Comparison of ENCODE assay signal across 10 mouse cellular contexts in the genomic region with DNA sequence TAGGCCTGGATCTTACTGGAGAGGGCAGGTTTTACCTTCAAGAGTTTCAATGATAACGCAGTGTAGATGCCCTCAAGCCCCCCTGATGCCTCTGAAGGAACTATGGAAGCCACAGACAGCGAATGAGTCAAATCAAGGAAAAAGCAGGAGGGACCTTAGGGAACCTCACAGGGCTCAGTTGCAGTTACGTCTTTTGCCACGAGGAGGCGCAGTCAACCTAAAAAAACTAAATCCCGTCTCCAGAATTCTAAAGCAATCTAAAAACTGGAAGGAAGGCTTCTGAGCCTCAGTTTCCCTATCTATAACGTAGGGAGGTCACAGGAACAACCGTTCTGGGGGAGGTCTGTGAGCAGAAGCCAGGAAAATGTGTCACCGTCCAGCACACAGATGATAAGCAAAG. TPM values are rescaled to one million over a fixed set of nuclear protein-coding genes. Genes with fewer than 3 reads are reported as not detected.
A peak's percentile ranks its signal among the peaks of the same experiment; 100 is the strongest.
DNase-seq lines count a peak whose midpoint lies in the region; ATAC-seq and TF ChIP-seq lines count a peak whose summit lies in the region.
"Had no signal": no experiment of that assay in that cellular context is flagged by ENCODE, and none has a peak within 500 bp of the region (broad histone marks: within the 10 kb centered on the region; RNA-seq: fewer than 3 reads in every experiment).

No protein-coding gene starts in this region.

- TF ChIP-seq CTCF in lung, adult 2 months (IDR thresholded peaks at IDR 0.05; ENCODE audit: insufficient read depth, low read length), result peak; percentile 86
- peak; percentile 84 for TF ChIP-seq CTCF in stomach, postnatal 0 days (IDR thresholded peaks at IDR 0.05; ENCODE audit: low read depth)

- TF ChIP-seq POLR2A in lung, adult 2 months (IDR thresholded peaks at IDR 0.05; ENCODE audit: borderline replicate concordance, extremely low read depth, low read depth, low read length), result no peak

- DNase-seq in heart, embryonic 10.5 days (ENCODE audit: low spot score), result peak; percentile 73
- no peak for DNase-seq in heart, postnatal 25 days (ENCODE audit: low spot score)
- DNase-seq in urinary bladder, postnatal 25 days (ENCODE audit: low spot score), result peak; percentile 66
- no peak for DNase-seq in urinary bladder, postnatal 4 days (ENCODE audit: low spot score in 2 of 2)
- DNase-seq in cerebellum, postnatal 25 days, result peak; percentile 81
- DNase-seq in heart, postnatal 4 days, result peak; percentile 78
- DNase-seq in lung, adult 2 months, result peak; percentile 75
- DNase-seq in stomach, postnatal 0 days (ENCODE audit: low spot score), result peak; percentile 64

- H3K27ac ChIP-seq in heart, embryonic 10.5 days, result no peak overlapping the region
- H3K27ac ChIP-seq in stomach, postnatal 0 days (replicated peaks), result no peak overlapping the region
- H3K27ac ChIP-seq: embryonic facial prominence, embryonic 13.5 days; limb, embryonic 12.5 days had no signal

- WGBS in heart, embryonic 10.5 days, result 11% methylated on average over 9 of the region's 9 CpGs
- WGBS in lung, adult 2 months, result 8% methylated on average over 9 of the region's 9 CpGs
- 9% methylated on average over 9 of the region's 9 CpGs for WGBS in stomach, postnatal 0 days

- H3K27me3 ChIP-seq in heart, embryonic 10.5 days (ENCODE audit: insufficient read depth, poor library complexity, severe bottlenecking), result peaks cover 78% of the 10 kb centered on the region
- H3K27me3 ChIP-seq in stomach, postnatal 0 days (ENCODE audit: control insufficient read depth, insufficient read depth, low read length), result no peaks in the 10 kb centered on the region

- no peak for ATAC-seq in stomach, postnatal 0 days (ENCODE audit: low FRiP score, low TSS enrichment)

- no peak overlapping the region for H3K4me3 ChIP-seq in heart, embryonic 10.5 days
- no peak overlapping the region for H3K4me3 ChIP-seq in lung, adult 2 months (replicated peaks; ENCODE audit: extremely low read depth, low read depth, low read length)
- H3K4me3 ChIP-seq in stomach, postnatal 0 days (ENCODE audit: low read depth, low read length), result no peak overlapping the region
- H3K4me3 ChIP-seq: embryonic facial prominence, embryonic 13.5 days; limb, embryonic 12.5 days had no signal

- H3K9ac ChIP-seq in stomach, postnatal 0 days (ENCODE audit: low read length), result no peak overlapping the region
- H3K9ac ChIP-seq: limb, embryonic 12.5 days had no signal

- no peaks in the 10 kb centered on the region for H3K9me3 ChIP-seq in heart, embryonic 10.5 days
- H3K9me3 ChIP-seq in stomach, postnatal 0 days (ENCODE audit: control insufficient read depth, low read length), result no peaks in the 10 kb centered on the region
- H3K9me3 ChIP-seq: embryonic facial prominence, embryonic 13.5 days; limb, embryonic 12.5 days had no signal

- H3K36me3 ChIP-seq in heart, embryonic 10.5 days, result no peaks in the 10 kb centered on the region
- H3K36me3 ChIP-seq in stomach, postnatal 0 days (ENCODE audit: control insufficient read depth, insufficient read depth, low read length), result no peaks in the 10 kb centered on the region
- H3K36me3 ChIP-seq: embryonic facial prominence, embryonic 13.5 days; limb, embryonic 12.5 days had no signal

- no peak for TF ChIP-seq EP300 in stomach, postnatal 0 days (optimal IDR thresholded peaks at IDR 0.05)

- H3K4me1 ChIP-seq in heart, embryonic 10.5 days, result no peaks in the 10 kb centered on the region
- H3K4me1 ChIP-seq in lung, adult 2 months (ENCODE audit: control insufficient read depth, insufficient read depth, low read length), result no peaks in the 10 kb centered on the region
- no peaks in the 10 kb centered on the region for H3K4me1 ChIP-seq in stomach, postnatal 0 days (replicated peaks; ENCODE audit: control insufficient read depth, insufficient read depth)
- H3K4me1 ChIP-seq: embryonic facial prominence, embryonic 13.5 days; limb, embryonic 12.5 days had no signal

- no peak overlapping the region for H3K4me2 ChIP-seq in stomach, postnatal 0 days (replicated peaks; ENCODE audit: low read depth)
- H3K4me2 ChIP-seq: embryonic facial prominence, embryonic 13.5 days; limb, embryonic 12.5 days had no signal

- intact Hi-C loops in heart, postnatal 25 days (cut with DNase I), result loop anchor here (1.0 to 10.0 kb wide), 3 partner anchors 42 to 292 kb away; partner anchors contain the start of gene Zfp868

RNA-seq across cellular contexts. Expression of gene Cilp2, which starts 13.3 kb away (rescaled TPM):
- polyA plus RNA-seq in heart, embryonic 10.5 days (2016; fragmentation: Nextera tagmentation; extraction: Ambion mirVana), result 0.48 and 0.63 TPM in 2 replicates
- 1 to 10 TPM; 2.8 to 2.9 TPM for total RNA-seq in heart, postnatal 25 days (2021)
- total RNA-seq in heart, postnatal 4 days (2021), result under 1 TPM; 0.50 to 0.74 TPM
- polyA plus RNA-seq in lung, adult 2 months (2012; rRNA removed), result 3.1 TPM in 2 replicates
- 0.30 and 0.36 TPM in 2 replicates for polyA plus RNA-seq in stomach, postnatal 0 days (2015; fragmentation: Nextera tagmentation; extraction: Ambion mirVana)

RNA-seq across cellular contexts. Expression of gene Tssk6, which starts 27.8 kb away (rescaled TPM):
- polyA plus RNA-seq in heart, embryonic 10.5 days (2016; fragmentation: Nextera tagmentation; extraction: Ambion mirVana), result 2.7 and 2.9 TPM in 2 replicates
- under 1 TPM in 1 of 2 experiments, not detected in 1; 0.20 TPM for total RNA-seq in heart, postnatal 25 days (2021)
- total RNA-seq in heart, postnatal 4 days (2021), result under 1 TPM in 1 of 2 experiments, not detected in 1; 0.33 TPM
- 0.70 and 1.0 TPM in 2 replicates for polyA plus RNA-seq in lung, adult 2 months (2012; rRNA removed)
- 2.1 and 2.7 TPM in 2 replicates for polyA plus RNA-seq in stomach, postnatal 0 days (2015; fragmentation: Nextera tagmentation; extraction: Ambion mirVana)

RNA-seq across cellular contexts. Expression of gene Ndufa13, which starts 28.2 kb away (rescaled TPM):
- polyA plus RNA-seq in heart, embryonic 10.5 days (2016; fragmentation: Nextera tagmentation; extraction: Ambion mirVana), result 217 and 256 TPM in 2 replicates
- total RNA-seq in heart, postnatal 25 days (2021), result 100 to 1,000 TPM; 446 to 456 TPM
- total RNA-seq in heart, postnatal 4 days (2021), result 100 to 1,000 TPM; 286 to 326 TPM
- polyA plus RNA-seq in lung, adult 2 months (2012; rRNA removed), result 96.8 and 103 TPM in 2 replicates
- polyA plus RNA-seq in stomach, postnatal 0 days (2015; fragmentation: Nextera tagmentation; extraction: Ambion mirVana), result 199 and 205 TPM in 2 replicates

RNA-seq across cellular contexts. Expression of gene Yjefn3, which starts 28.4 kb away (rescaled TPM):
- 6.7 and 8.7 TPM in 2 replicates for polyA plus RNA-seq in heart, embryonic 10.5 days (2016; fragmentation: Nextera tagmentation; extraction: Ambion mirVana)
- 10 to 100 TPM in 1 of 2 experiments, 1 to 10 TPM in 1; 9.6 to 14.8 TPM for total RNA-seq in heart, postnatal 25 days (2021)
- 1 to 10 TPM; 6.2 to 8.6 TPM for total RNA-seq in heart, postnatal 4 days (2021)
- 3.5 and 5.3 TPM in 2 replicates for polyA plus RNA-seq in lung, adult 2 months (2012; rRNA removed)
- 1.6 and 2.7 TPM in 2 replicates for polyA plus RNA-seq in stomach, postnatal 0 days (2015; fragmentation: Nextera tagmentation; extraction: Ambion mirVana)

RNA-seq across cellular contexts. Expression of gene Pbx4, which starts 41.9 kb away (rescaled TPM):
- 5.6 and 6.3 TPM in 2 replicates for polyA plus RNA-seq in heart, embryonic 10.5 days (2016; fragmentation: Nextera tagmentation; extraction: Ambion mirVana)
- under 1 TPM in 1 of 2 experiments, not detected in 1; 0.39 TPM for total RNA-seq in heart, postnatal 25 days (2021)
- 1 to 10 TPM; 1.1 to 1.2 TPM for total RNA-seq in heart, postnatal 4 days (2021)
- 4.2 and 5.5 TPM in 2 replicates for polyA plus RNA-seq in lung, adult 2 months (2012; rRNA removed)
- 4.9 and 5.1 TPM in 2 replicates for polyA plus RNA-seq in stomach, postnatal 0 days (2015; fragmentation: Nextera tagmentation; extraction: Ambion mirVana)

Comparison
In these comparisons a context has a peak if more than half of its experiments do, and no peak if none do; other contexts are left out.
1. DNase-seq: peak in heart, embryonic 10.5 days (single experiment), urinary bladder, postnatal 25 days (single experiment), cerebellum, postnatal 25 days (2 of 2), heart, postnatal 4 days (single experiment), lung, adult 2 months (single experiment) and stomach, postnatal 0 days (single experiment); none in heart, postnatal 25 days (single experiment) and urinary bladder, postnatal 4 days (0 of 2).